Mouse (Mus musculus) left cerebral cortex, adult 2 months (tissue): ENCODE data around the gene Sorbs1. TPM values are rescaled to one million over a fixed set of nuclear protein-coding genes. Genes with fewer than 3 reads are reported as not detected.
A peak's percentile ranks its signal among the peaks of the same experiment; 100 is the strongest.

ENCODE experiments used
- DNase-seq, 2 experiments: peaks; one replicate each; pipeline ENCODE4 v3.0.0; 2021 to 2022; ENCODE audit warnings: low spot score in 2 of 2, mixed read lengths in 1 of 2; ENCODE audit errors: extremely low spot score in 1 of 2
- H3K27ac ChIP-seq: fragments of 200-600 bp; 2 replicates; pipeline ENCODE4 v1.8.1; 2022
- H3K4me3 ChIP-seq: fragments of 200-600 bp; 2 replicates; pipeline ENCODE4 v1.8.1; 2022
- CTCF ChIP-seq: fragments of 200-600 bp; IDR thresholded peaks from 2 replicates; pipeline ENCODE4 v1.8.1; 2022; ENCODE audit warnings: antibody characterized with exemption, mild to moderate bottlenecking, moderate library complexity
- intact Hi-C: fragments of 180-260 bp; cut with DNase I; formaldehyde crosslinking; loops from one replicate; pipeline ENCODE4 v1.15.1; 2025
- total RNA-seq, 2 experiments: library from RNA; stranded (reverse); gene quantifications; 2 replicates each; pipeline ENCODE4 v1.2.3; 2021

Sorbs1 gene
- total RNA-seq, 2 experiments from 2014 or later = 160 to 161 TPM

GRCm38 (mm10) chr19:40452201-40452600 lies 61.4 kb downstream of the Sorbs1 start:
- H3K27ac ChIP-seq = no peak overlapping the region
- no peak overlapping the region for H3K4me3 ChIP-seq
- TF ChIP-seq CTCF = peak; percentile 15
- no peak for DNase-seq
- intact Hi-C loops = no loop called here

DNA sequence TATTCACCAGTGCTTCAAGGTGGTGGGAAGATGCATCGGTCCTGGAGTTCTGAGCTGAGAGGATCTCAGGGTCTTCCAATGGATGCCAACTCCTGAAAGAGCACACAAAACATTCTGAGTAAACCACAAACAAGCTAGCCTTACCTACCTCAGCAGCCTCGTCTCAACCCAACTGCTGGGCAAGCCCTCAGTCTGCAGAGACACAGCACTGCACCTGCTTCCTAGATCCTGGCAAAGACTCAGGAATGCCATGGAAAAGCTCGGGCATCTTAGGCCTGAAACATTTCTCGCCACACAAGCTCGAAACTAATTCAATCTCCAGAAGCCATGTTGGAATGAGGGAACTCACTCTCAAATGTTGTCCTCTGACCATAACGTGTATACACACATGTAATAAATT lies 62.3 kb downstream of the Sorbs1 start:
- no peak overlapping the region for H3K4me3 ChIP-seq
- DNase-seq = no peak
- intact Hi-C loops = no loop called here
- H3K27ac ChIP-seq = no peak overlapping the region
- no peak for TF ChIP-seq CTCF

GRCm38 (mm10) chr19:40446525-40446924 lies 67.1 kb downstream of the Sorbs1 start:
- intact Hi-C loops = no loop called here
- DNase-seq = peak in 1 of 2 experiments; percentile 49
- TF ChIP-seq CTCF = no peak
- H3K4me3 ChIP-seq = no peak overlapping the region
- H3K27ac ChIP-seq = no peak overlapping the region; the same call in 1 of the 2 replicates

DNA sequence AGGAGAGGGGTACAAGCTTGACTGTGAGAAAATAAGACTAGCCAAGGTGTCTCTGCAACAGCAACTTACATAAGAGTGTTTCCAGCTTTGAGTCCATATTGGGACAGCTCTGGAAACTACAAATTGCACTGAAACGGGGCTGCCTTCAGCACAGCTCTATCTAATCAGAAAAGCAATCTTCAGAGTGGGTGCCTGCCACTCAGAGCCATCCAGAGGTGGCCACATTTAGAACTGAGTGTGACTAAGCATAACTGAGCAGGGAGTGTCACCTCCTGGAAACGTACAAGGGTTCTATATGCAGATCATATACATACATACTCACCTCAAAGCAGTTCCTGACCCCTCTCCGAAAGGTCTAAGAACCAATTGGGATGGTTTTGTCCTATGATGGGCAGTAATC lies 71.2 kb downstream of the Sorbs1 start:
- no peak for DNase-seq
- Histone ChIP-seq H3K4me3 (no peak overlapping the region), H3K27ac (peak overlapping the region; percentile 22; the same call in 1 of the 2 replicates)
- intact Hi-C loops = no loop called here
- no peak for TF ChIP-seq CTCF

DNA sequence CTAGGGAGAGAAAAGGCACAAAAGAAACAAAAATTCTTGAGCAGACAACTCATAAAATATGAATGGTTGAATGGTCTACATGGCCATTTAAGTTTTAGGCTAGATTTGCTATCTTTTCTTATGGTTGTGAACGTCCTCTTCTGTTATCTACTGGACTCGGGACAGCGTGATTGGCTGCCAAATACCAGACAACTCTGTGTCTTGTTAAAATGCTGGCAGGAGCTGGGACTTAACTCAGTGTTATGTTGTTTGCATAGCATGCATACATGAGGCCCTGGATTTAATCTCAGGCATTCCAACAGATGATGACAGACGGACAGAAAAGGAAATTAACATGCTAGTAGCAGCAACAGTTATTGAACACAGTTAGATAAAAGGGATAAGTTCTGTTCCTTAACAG lies 72.6 kb downstream of the Sorbs1 start:
- intact Hi-C loops = no loop called here
- DNase-seq = no peak
- no peak overlapping the region for H3K4me3 ChIP-seq
- TF ChIP-seq CTCF = no peak
- no peak overlapping the region for H3K27ac ChIP-seq

DNA sequence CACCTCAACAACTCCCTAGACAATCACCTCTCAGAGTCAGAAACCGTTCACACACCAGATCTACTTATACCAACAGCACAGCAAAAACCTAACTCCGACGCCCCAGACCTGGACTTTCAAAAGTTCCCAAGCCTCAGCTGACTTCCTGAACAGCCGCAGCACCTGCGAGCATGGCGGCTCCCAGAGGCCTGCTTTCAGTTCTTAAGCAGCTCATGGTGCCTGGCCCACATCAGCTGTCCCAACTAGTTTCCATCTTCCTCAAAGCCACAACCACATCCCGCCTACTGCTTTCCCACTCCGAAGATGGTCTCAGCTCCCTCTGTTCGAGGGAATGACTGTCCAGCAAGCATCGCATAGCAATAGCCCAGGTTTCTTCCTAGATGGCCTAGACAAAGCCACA lies 74.7 kb downstream of the Sorbs1 start:
- DNase-seq = no peak
- intact Hi-C loops = no loop called here

GRCm38 (mm10) chr19:40437651-40438068 lies 75.9 kb downstream of the Sorbs1 start:
- Histone ChIP-seq H3K4me3 (no peak overlapping the region), H3K27ac (peak overlapping the region; percentile 33; the same call in 1 of the 2 replicates)
- DNase-seq = no peak
- no peak for TF ChIP-seq CTCF
- intact Hi-C loops = no loop called here

More for the DNA sequence above, 74.7 kb downstream of the Sorbs1 start:
- TF ChIP-seq CTCF = no peak
- Histone ChIP-seq H3K27ac (no peak overlapping the region), H3K4me3 (no peak overlapping the region)

DNA sequence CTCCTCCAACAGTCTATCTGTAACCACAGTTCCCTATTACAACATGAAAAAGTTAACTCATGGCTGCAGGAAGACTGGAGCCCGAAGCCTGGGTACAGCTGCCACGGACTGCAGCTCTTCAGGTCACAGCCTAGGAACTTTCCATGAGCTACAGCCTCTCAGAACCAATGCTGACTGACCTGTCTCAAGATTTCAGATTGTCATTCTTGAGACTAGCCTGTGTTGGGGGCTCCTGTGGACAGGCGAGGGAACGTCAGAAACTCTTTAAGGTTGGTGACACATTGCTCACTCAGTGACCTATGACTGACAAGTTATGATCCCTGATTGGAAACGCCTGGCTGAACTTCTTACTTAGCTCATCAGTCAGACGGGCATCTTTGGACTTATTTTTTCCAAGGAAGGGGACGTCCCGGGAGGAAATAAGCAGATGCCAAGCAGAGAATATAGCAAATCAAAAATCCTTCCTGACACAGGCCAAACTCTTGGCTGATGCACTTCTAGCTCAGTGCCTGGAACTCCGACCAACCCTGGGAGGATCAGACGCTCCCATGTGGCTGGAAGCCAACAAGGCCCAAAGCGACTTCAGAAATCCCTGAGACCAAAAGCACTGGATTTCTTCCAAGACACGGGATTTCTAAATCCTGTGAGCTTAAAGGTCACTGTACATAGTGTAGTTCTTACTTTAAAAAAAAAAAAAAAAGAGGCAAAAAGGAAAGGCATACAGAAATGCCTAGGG lies 76.9 kb downstream of the Sorbs1 start:
- H3K4me3 ChIP-seq = no peak overlapping the region
- intact Hi-C loops = no loop called here
- H3K27ac ChIP-seq = peak overlapping the region; percentile 59
- TF ChIP-seq CTCF = no peak
- DNase-seq = no peak

- no peak for TF ChIP-seq CTCF
- no peak overlapping the region for H3K27ac ChIP-seq
- no peak overlapping the region for H3K4me3 ChIP-seq
- DNase-seq = no peak
- intact Hi-C loops = no loop called here
Observed at GRCm38 (mm10) chr19:40435797-40436196, 77.8 kb downstream of the Sorbs1 start.

DNA sequence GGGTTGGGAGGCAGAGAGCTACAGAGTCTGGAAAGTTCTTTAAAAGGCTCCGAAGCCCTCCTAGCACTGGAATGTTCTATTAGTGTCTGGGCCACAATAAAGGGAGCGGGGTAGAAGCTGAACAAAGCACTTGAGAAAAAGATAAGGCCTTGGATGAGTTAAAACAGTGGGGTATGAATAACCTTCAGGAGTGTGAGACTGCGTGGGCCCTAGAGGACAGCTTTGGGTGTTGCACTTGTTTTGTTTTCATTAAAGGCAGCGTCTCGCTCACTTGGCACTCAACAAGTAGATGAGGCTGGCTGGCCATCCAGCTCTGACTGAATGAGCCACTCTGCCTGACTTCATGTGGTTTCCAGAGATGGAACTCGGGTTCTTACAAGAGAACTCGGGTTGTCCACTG lies 78.5 kb downstream of the Sorbs1 start:
- H3K27ac ChIP-seq = peak overlapping the region; percentile 75
- no peak for DNase-seq
- no peak; the same call in 1 of the 2 replicates for TF ChIP-seq CTCF
- intact Hi-C loops = no loop called here
- H3K4me3 ChIP-seq = no peak overlapping the region

- TF ChIP-seq CTCF = no peak
- Histone ChIP-seq H3K27ac (peak overlapping the region; percentile 75), H3K4me3 (no peak overlapping the region)
- intact Hi-C loops = no loop called here
- peak in 1 of 2 experiments; percentile 43 for DNase-seq
Observed at GRCm38 (mm10) chr19:40434042-40434869, 79.3 kb downstream of the Sorbs1 start.

- TF ChIP-seq CTCF = no peak
- intact Hi-C loops = loop anchor here (2.0 kb wide), 1 partner anchor 79 kb away; the partner anchor contains the start of gene Sorbs1
- no peak overlapping the region for H3K4me3 ChIP-seq
- DNase-seq = no peak
- peak overlapping the region; percentile 54; the same call in 1 of the 2 replicates for H3K27ac ChIP-seq
Observed at GRCm38 (mm10) chr19:40433316-40433912, 80.2 kb downstream of the Sorbs1 start.
